Mouse (Mus musculus): ENCODE data around the gene Gm42674. TPM values are rescaled to one million over a fixed set of nuclear protein-coding genes. Genes with fewer than 3 reads are reported as not detected.
A peak's percentile ranks its signal among the peaks of the same experiment; 100 is the strongest.

Gm42674 gene
- polyA plus RNA-seq, 1 experiment from 2014 or later, result not detected

DNA sequence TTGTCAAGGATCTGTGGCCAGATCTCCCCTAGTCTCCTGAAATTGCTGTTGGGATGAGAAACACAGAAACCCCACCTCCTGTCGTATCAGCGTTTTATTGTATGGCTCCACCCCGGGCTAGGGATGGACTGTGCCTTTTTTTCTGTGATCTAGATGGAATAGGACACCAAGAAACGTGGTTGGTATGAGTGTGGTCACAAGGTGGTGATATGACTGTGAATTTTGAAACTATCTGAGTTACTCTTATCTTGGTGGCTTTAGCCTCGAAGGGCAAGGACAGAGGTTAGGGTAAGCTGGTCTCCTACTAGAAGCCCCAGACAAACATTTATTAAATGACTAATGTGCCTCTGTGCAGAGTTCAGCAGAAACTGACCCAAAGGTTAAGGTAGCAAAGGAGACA lies 6.1 kb upstream of the Gm42674 start:
- CTCF ChIA-PET, result interaction anchor here (1.2 to 34.1 kb wide), 3 partner anchors 5 to 67 kb away, joined by 3 to 615 read pairs (median 615); partner anchors contain the start of genes Gm42674, S100a2, S100a4 and S100a5
- H3K27me3 ChIP-seq, result no peaks in the 10 kb centered on the region
- DNase-seq (ENCODE audit: low read depth, low spot score), result no peak
- ATAC-seq, result no peak
- TF ChIP-seq CTCF (IDR thresholded peaks at IDR 0.05), result no peak
- POLR2A ChIA-PET, result interaction anchor here (6.7 kb wide), 1 partner anchor 8 kb away, joined by 61 read pairs; no protein-coding TSS in a partner anchor
- in situ Hi-C loops (cut with MboI; ENCODE audit: low pct_unique_long_range_greater_than_20kb), result no loop called here

- ATAC-seq (no peak), DNase-seq (ENCODE audit: low read depth, low spot score) (no peak)
- ChIA-PET CTCF (interaction anchor here (1.3 to 34.1 kb wide), 3 partner anchors 7 to 48 kb away, joined by 3 to 615 read pairs (median 615); partner anchors contain the start of genes Gm42674, S100a2, S100a4 and S100a5), POLR2A (interaction anchor here (6.7 kb wide), 1 partner anchor 10 kb away, joined by 61 read pairs; no protein-coding TSS in a partner anchor)
- no peak for TF ChIP-seq CTCF (IDR thresholded peaks at IDR 0.05)
- H3K27me3 ChIP-seq, result no peaks in the 10 kb centered on the region
- in situ Hi-C loops (cut with MboI; ENCODE audit: low pct_unique_long_range_greater_than_20kb), result no loop called here
These were observed 4.9 kb upstream of the Gm42674 start for GRCm38 (mm10) chr3:90596810-90597209.

DNA sequence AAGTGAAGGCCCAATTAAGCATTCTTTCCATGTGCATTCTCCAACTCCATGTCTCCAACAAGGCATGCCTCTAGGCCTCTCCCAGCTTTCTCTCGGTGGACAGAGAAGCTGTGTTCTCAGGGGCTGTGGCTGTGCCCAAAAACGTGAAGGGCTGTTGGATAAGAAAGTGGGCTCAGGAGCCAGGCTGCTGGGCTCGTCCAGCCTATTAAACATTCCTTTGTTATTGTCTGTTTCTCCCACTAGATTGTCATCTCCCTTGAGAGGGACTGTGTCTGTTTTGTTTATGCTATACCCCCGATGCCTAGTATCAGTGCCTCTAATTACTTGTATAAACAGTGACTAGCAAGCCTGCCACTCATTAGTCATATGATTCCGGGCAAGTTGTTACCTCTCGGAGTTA lies 4.0 kb upstream of the Gm42674 start:
- ChIA-PET POLR2A (interaction anchor here (1.1 to 6.7 kb wide), 2 partner anchors 11 to 15 kb away, joined by 6 to 61 read pairs; partner anchors contain the start of gene S100a6), CTCF (interaction anchor here (24.3 to 34.1 kb wide), 2 partner anchors 8 to 10 kb away, joined by 615 read pairs; partner anchors contain the start of genes Gm42674, S100a2, S100a4 and S100a5)

DNA sequence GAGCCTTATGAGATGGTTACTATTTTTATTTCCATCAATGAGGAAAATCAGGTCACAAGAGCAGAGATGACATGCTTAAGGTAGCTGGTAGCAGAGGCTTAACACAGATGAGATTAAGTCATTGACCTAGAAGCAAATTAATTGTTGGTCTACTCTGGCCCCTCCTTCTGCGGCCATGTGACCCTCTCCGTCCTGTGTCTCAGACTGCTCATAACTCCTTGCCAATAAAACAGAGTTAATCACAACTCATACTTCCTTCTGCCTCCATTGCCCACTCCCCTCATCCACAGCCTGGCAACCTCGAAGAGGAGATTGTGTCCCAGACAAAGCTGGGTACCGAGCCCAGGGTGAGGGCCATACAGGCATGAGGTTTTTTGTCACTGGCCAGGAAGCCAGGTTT lies 3.5 kb upstream of the Gm42674 start:
- ATAC-seq, result no peak
- TF ChIP-seq CTCF (IDR thresholded peaks at IDR 0.05), result no peak

More for the DNA sequence above, 4.0 kb upstream of the Gm42674 start:
- no peaks in the 10 kb centered on the region for H3K27me3 ChIP-seq
- ATAC-seq, result no peak
- DNase-seq (ENCODE audit: low read depth, low spot score), result no peak
- no peak for TF ChIP-seq CTCF (IDR thresholded peaks at IDR 0.05)
- in situ Hi-C loops (cut with MboI; ENCODE audit: low pct_unique_long_range_greater_than_20kb), result no loop called here

DNA sequence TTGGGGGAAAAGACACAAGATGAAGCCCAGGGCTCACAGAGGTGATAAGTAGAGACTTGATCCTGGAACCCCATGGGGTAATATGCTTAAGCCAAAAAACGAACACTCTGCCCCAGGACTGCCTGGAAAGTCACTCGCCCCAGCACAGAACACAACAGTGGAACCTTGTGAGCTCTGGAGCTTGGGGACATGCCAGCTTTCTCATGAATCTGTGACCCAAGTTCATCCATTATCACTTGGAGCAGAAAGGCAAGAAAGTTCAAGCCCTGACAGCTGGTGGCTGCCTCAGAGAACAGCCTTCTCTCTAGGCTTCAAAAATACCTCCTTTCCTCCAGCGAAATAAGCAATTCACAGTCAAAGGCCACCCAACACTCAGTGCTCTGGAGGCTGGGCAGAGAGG lies 2.3 kb upstream of the Gm42674 start:
- ATAC-seq, result no peak
- ChIA-PET POLR2A (interaction anchor here (0.6 to 6.7 kb wide), 3 partner anchors 8 to 13 kb away, joined by 3 to 75 read pairs (median 61); partner anchors contain the start of gene S100a6), CTCF (interaction anchor here (0.7 to 34.1 kb wide), 3 partner anchors 8 to 116 kb away, joined by 3 to 615 read pairs (median 615); partner anchors contain the start of genes Gm42674, S100a2, S100a4 and S100a5)
- H3K27me3 ChIP-seq, result no peaks in the 10 kb centered on the region
- DNase-seq (ENCODE audit: low read depth, low spot score), result no peak
- in situ Hi-C loops (cut with MboI; ENCODE audit: low pct_unique_long_range_greater_than_20kb), result no loop called here
- no peak for TF ChIP-seq CTCF (IDR thresholded peaks at IDR 0.05)

More for the DNA sequence above, 3.5 kb upstream of the Gm42674 start:
- CTCF ChIA-PET, result interaction anchor here (24.3 to 34.1 kb wide), 2 partner anchors 8 to 9 kb away, joined by 615 read pairs; partner anchors contain the start of genes Gm42674, S100a2, S100a4 and S100a5
- in situ Hi-C loops (cut with MboI; ENCODE audit: low pct_unique_long_range_greater_than_20kb), result no loop called here
- H3K27me3 ChIP-seq, result no peaks in the 10 kb centered on the region
- POLR2A ChIA-PET, result interaction anchor here (1.1 to 6.7 kb wide), 2 partner anchors 11 to 14 kb away, joined by 6 to 61 read pairs; partner anchors contain the start of gene S100a6
- no peak for DNase-seq (ENCODE audit: low read depth, low spot score)

DNA sequence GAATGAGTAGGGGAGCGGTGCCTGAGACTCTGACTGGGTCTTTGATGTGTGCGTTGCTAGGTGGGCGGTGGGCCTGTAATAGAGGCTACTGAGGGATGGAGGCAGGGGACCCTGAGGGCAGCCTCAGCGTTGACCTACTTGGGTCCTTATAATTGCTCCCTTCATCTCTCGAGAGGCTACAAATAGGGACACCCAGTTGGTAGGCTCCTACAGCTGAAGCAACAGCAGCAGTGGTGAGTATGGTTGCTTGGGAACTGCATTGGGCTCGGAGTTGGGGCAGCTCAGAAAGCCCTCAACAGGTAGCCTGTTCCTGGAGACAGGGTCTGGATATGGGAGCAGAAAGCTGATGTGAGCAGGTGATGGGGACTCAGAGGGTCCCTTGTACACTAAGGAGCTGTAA lies 1.7 kb upstream of the Gm42674 start:
- no peak for TF ChIP-seq CTCF (IDR thresholded peaks at IDR 0.05)
- POLR2A ChIA-PET, result interaction anchor here (0.6 to 6.7 kb wide), 3 partner anchors 9 to 13 kb away, joined by 3 to 75 read pairs (median 61); partner anchors contain the start of gene S100a6
- DNase-seq (ENCODE audit: low read depth, low spot score) (no peak), ATAC-seq (no peak)
- CTCF ChIA-PET, result interaction anchor here (1.1 to 34.1 kb wide), 3 partner anchors 8 to 76 kb away, joined by 3 to 615 read pairs (median 615); partner anchors contain the start of genes Gm42674, S100a2, S100a4 and S100a5
- in situ Hi-C loops (cut with MboI; ENCODE audit: low pct_unique_long_range_greater_than_20kb), result no loop called here
- no peaks in the 10 kb centered on the region for H3K27me3 ChIP-seq

DNA sequence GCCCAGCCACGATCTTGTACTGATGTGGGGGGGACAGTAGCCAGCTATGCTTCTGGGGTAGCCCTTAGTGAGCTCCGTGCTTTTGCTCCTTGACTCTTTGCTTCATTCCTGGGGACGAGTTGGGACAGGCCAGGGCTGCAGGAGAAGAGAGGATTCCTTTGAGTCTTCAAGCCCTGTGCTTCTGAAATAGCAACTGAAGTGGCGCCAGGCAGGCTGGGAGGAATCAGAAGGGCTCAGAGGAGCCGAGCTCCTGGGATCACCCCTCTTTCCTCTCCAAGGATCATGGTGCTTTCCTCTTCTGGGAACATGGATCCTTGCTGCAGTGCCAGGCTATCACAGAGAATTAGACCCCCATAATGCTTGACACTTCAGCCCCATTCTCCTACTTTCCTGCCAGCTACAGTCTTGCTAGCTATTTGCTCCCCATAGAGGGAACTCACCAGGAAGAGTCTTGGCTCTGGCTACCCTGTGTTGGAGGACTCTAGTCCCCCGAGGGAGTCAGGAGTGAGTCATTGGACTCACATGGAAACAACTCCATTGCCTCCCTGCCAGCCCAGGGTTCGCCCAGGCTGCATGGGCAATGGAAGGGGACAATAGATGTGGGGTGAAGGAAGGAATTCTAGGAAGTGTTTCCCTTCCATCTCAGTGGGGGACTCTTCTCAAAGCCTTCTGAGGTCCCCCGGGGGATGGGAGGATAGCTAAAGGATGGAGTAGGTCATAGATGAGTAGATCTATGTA lies 1.1 kb upstream of the Gm42674 start:
- in situ Hi-C loops (cut with MboI; ENCODE audit: low pct_unique_long_range_greater_than_20kb), result no loop called here
- ATAC-seq, result peak; percentile 72

GRCm38 (mm10) chr3:90603623-90604022 lies 1.9 kb downstream of the Gm42674 start, which contains the start of gene S100a4:
Gene S100a4, plus strand, starts transcription at chr3:90603771.
- ChIA-PET POLR2A (interaction anchor here (1.1 to 6.3 kb wide), 4 partner anchors 9 to 94 kb away, joined by 3 to 75 read pairs (median 18); partner anchors contain the start of genes Chtop and S100a6), CTCF (interaction anchor here (1.1 to 34.1 kb wide), 3 partner anchors 4 to 50 kb away, joined by 3 to 615 read pairs (median 615); partner anchors contain the start of genes Gm42674, S100a2, S100a4 and S100a5)
- no peaks in the 10 kb centered on the region for H3K27me3 ChIP-seq
- in situ Hi-C loops (cut with MboI; ENCODE audit: low pct_unique_long_range_greater_than_20kb), result no loop called here
- TF ChIP-seq CTCF (IDR thresholded peaks at IDR 0.05), result no peak
- DNase-seq (ENCODE audit: low read depth, low spot score), result no peak
- no peak for ATAC-seq

More for the DNA sequence above, 1.1 kb upstream of the Gm42674 start:
- ChIA-PET POLR2A (interaction anchor here (6.3 to 6.7 kb wide), 2 partner anchors 12 to 13 kb away, joined by 61 to 75 read pairs; partner anchors contain the start of gene S100a6), CTCF (interaction anchor here (1.1 to 34.1 kb wide), 4 partner anchors 7 to 76 kb away, joined by 3 to 615 read pairs (median 309); partner anchors contain the start of genes Gm42674, S100a2, S100a4 and S100a5)
- DNase-seq (ENCODE audit: low read depth, low spot score), result no peak
- no peak for TF ChIP-seq CTCF (IDR thresholded peaks at IDR 0.05)
- H3K27me3 ChIP-seq, result no peaks in the 10 kb centered on the region

- in situ Hi-C loops (cut with MboI; ENCODE audit: low pct_unique_long_range_greater_than_20kb), result no loop called here
- ATAC-seq, result peak; percentile 76
- no peak for TF ChIP-seq CTCF (IDR thresholded peaks at IDR 0.05)
- no peaks in the 10 kb centered on the region for H3K27me3 ChIP-seq
- ChIA-PET CTCF (interaction anchor here (1.7 to 34.1 kb wide), 4 partner anchors 3 to 48 kb away, joined by 5 to 615 read pairs (median 312); partner anchors contain the start of genes Gm42674, S100a2, S100a4 and S100a5), POLR2A (interaction anchor here (1.8 to 6.3 kb wide), 3 partner anchors 8 to 95 kb away, joined by 4 to 75 read pairs (median 32); partner anchors contain the start of genes Chtop and S100a6)
- peak; percentile 96 for DNase-seq (ENCODE audit: low read depth, low spot score)
These were observed 2.7 kb downstream of the Gm42674 start for GRCm38 (mm10) chr3:90604416-90604815.

All from Patski (cell line).